Mouse (Mus musculus) intestine, embryonic 14.5 days (tissue): Measurements from ENCODE around the gene Nfib. TPM values are rescaled to one million over a fixed set of nuclear protein-coding genes. Genes with fewer than 3 reads are reported as not detected.

Experiments
- ATAC-seq: fragments of 200-750 bp; cut with Nextera tagmentation; replicated peaks from 2 replicates; pipeline ENCODE4 v1.8.0; 2017; ENCODE audit warnings: low read depth, moderate number of reproducible peaks, moderate TSS enrichment, moderate library complexity; ENCODE audit not compliant: low FRiP score, low TSS enrichment
- DNase-seq: peaks from one replicate; pipeline ENCODE4 v3.0.0-alpha.2; 2018; ENCODE audit warnings: low spot score
- H3K27ac ChIP-seq: fragments of 300-500 bp; sonication (generic); 2 replicates; pipeline ENCODE4 v1.5.1; 2014; ENCODE audit warnings: low read depth, mild to moderate bottlenecking, control low read depth
- H3K27me3 ChIP-seq: fragments of 300-500 bp; sonication (generic); replicated peaks from 2 replicates; pipeline ENCODE4 v1.6.1; 2014; ENCODE audit warnings: low read length, control low read depth; ENCODE audit not compliant: control insufficient read depth, insufficient read depth
- H3K36me3 ChIP-seq: fragments of 300-500 bp; sonication (generic); 2 replicates; pipeline ENCODE4 v1.6.1; 2014; ENCODE audit warnings: low read length, control low read depth; ENCODE audit not compliant: control insufficient read depth, insufficient read depth
- H3K4me1 ChIP-seq: fragments of 300-500 bp; sonication (generic); replicated peaks from 2 replicates; pipeline ENCODE4 v1.6.1; 2014; ENCODE audit warnings: low read length, control low read depth, mixed read lengths; ENCODE audit not compliant: control insufficient read depth, insufficient read depth
- H3K4me2 ChIP-seq: fragments of 300-500 bp; sonication (generic); 2 replicates; pipeline ENCODE4 v1.6.1; 2014; ENCODE audit warnings: low read length
- H3K4me3 ChIP-seq: fragments of 300-500 bp; sonication (generic); 2 replicates; pipeline ENCODE4 v1.5.1; 2014; ENCODE audit warnings: low read depth, low read length, control low read depth, mixed read lengths
- H3K9ac ChIP-seq: fragments of 300-500 bp; sonication (generic); 2 replicates; pipeline ENCODE4 v1.6.1; 2014; ENCODE audit warnings: mild to moderate bottlenecking, low read length
- H3K9me3 ChIP-seq: fragments of 300-500 bp; sonication (generic); 2 replicates; pipeline ENCODE4 v1.6.1; 2016; ENCODE audit warnings: low read length, control low read depth; ENCODE audit not compliant: control insufficient read depth
- WGBS: fragments of 180-500 bp; shearing (Covaris S2); extraction: QIAGEN DNeasy Blood & Tissue Kit; methylation state at CpG from one replicate; pipeline ENCODE4 v1.1.7; 2014; 5-methylcytosine and 5-hydroxymethylcytosine counted together
- polyA plus RNA-seq: library from polyadenylated mRNA; unstranded; fragments of >200 nt; fragmentation: Nextera tagmentation; extraction: Ambion mirVana; gene quantifications from 2 replicates; pipeline ENCODE4 v1.2.1, GENCODE M21; 2014

Gene Nfib
- polyA plus RNA-seq, 1 experiment from 2014 or later, result 61.7 TPM

DNA sequence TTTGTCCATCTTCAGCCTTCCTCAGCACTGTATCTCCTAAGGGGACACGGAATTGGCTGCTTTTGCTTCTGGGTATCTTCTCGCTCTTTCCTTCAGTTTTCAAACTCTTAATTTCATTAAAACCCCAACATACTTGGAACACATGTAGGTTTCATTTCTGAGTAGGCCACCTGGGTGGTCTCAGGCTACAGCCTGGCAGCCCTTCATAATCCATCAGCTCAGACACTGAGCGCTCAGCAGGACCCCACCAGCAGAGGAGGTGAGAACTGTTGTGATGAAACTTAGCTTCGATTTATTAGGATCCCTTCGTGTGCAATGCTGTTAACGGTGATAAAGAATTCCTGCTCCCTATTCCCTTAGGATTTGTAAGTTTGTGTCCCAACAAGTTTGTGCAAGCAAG lies 8.4 kb downstream of the Nfib start:
- Histone ChIP-seq H3K4me2 (no peak overlapping the region), H3K4me3 (no peak overlapping the region), H3K4me1 (peaks cover 11% of the 10 kb centered on the region; the same call in 1 of the 2 replicates), H3K27ac (no peak overlapping the region), H3K36me3 (no peaks in the 10 kb centered on the region), H3K27me3 (no peaks in the 10 kb centered on the region), H3K9me3 (no peaks in the 10 kb centered on the region), H3K9ac (no peak overlapping the region)
- ATAC-seq (no peak), DNase-seq (no peak)
- 54% methylated on average over 6 of the region's 6 CpGs for whole genome bisulfite sequencing

DNA sequence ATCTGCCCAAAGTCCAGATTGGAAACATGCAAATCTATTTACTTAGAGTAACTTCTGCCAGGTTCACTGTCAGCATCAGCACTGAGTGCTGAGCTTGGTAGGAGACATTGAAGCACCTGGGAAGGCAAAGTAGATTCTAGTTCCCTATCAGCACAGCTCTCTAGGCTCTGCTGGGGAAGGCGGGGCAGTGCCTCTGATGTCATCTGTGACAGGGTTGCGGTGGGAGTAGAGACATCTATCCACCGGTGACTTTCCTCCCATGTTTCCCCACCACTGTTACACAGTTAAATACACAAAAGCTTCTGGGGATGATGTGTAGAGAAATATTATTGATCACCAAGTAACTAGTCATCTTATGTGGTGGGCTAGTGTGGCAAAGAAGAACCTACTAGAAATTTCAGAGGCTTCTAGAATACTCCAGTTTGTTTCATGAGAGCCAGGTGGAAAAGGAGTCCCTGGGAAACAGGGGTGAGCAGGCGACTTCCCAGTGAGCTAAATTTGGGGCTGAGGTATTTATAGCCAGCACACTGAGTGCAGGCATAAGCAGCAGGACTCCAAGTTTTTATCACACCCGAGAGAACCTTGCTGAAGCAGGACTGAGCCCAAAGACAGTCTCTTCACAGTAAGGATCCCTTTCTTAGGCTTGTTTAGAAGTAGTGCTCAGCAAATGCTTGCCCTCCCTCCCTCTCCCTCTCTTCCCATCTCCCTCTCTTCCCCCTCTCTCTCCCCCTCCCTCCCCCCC lies 9.6 kb downstream of the Nfib start:
- no peak overlapping the region for H3K4me2 ChIP-seq
- no peak overlapping the region for H3K9ac ChIP-seq
- ATAC-seq, result no peak

DNA sequence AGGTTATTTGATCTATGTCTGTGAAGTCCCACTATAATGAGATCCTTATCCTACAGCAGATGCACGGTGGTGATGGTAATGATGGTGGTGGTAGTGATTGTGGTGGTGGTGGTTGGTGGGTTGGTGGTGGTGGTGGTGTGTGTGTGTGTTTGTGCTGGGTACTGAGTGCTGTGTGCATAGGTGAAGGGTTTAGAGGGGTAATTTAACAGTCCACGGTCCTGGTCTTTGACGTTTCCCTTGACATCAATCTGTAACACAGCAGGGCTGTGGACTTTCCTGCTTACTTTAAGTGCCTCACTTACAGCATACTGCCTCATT lies 13.6 kb downstream of the Nfib start:
- WGBS, result 7% methylated on average over 3 of the region's 3 CpGs
- 0 out of 2 replicates have a peak, but pooled peaks have one; percentile 20 for ATAC-seq

More for the DNA sequence above, 9.6 kb downstream of the Nfib start:
- no peaks in the 10 kb centered on the region for H3K9me3 ChIP-seq
- WGBS, result 66% methylated on average over 5 of the region's 5 CpGs
- DNase-seq, result no peak
- no peak overlapping the region for H3K27ac ChIP-seq
- no peak overlapping the region for H3K4me3 ChIP-seq
- H3K36me3 ChIP-seq, result no peaks in the 10 kb centered on the region
- H3K4me1 ChIP-seq, result peaks cover 17% of the 10 kb centered on the region
- H3K27me3 ChIP-seq, result no peaks in the 10 kb centered on the region

DNA sequence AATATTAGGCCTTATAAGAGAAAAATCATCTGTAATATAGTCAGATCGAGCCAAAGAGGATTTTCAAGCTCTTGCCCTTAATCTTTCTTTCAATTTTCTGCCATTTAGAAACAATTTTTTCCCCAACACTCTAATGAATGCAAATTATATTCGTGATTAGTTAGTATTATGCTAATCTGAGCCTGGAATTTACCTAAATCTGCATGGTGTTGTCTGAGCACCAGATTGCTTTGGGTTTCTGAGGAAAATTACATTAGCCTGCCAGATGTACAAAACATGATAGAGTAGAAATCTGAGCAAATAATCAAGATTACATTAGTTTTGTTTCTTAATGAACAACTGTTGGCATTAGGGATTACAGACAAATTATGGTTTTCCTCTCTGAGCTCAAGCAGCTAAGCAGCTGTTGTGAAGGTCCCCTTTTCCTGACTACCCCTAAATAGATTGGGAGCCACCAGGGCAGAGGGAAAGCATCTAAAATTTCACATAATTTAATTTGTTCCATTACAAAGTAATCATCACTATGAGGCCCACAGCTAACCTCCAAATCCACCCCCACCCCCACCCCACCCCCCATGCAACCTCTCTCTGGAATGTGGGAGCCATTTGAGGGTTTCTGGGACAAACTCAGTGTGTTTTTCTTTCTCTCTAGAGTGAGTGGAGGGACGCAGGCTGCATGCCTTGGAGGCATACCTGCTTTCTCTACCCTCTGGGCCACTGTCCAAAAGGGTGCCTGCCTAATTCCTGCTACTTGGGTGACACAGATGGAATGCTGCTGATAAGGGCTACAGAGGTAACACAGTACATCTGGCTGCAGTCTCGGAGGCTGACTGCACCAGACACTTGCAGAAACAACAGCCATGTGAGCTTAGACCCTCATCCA lies 14.2 kb downstream of the Nfib start:
- H3K9me3 ChIP-seq, result no peaks in the 10 kb centered on the region
- ATAC-seq (peak; percentile 45; the same call in 1 of the 2 replicates), DNase-seq (no peak)
- no peaks in the 10 kb centered on the region for H3K27me3 ChIP-seq
- no peak overlapping the region for H3K27ac ChIP-seq
- H3K4me1 ChIP-seq, result peaks cover 12% of the 10 kb centered on the region
- H3K4me2 ChIP-seq, result no peak overlapping the region
- H3K36me3 ChIP-seq, result no peaks in the 10 kb centered on the region
- 46% methylated on average over 4 of the region's 4 CpGs for WGBS
- H3K4me3 ChIP-seq, result no peak overlapping the region
- H3K9ac ChIP-seq, result no peak overlapping the region

More for the DNA sequence above, 13.6 kb downstream of the Nfib start:
- H3K4me1 ChIP-seq, result peaks cover 12% of the 10 kb centered on the region
- H3K4me3 ChIP-seq, result no peak overlapping the region
- H3K27ac ChIP-seq, result no peak overlapping the region
- H3K9ac ChIP-seq, result no peak overlapping the region
- H3K36me3 ChIP-seq, result no peaks in the 10 kb centered on the region
- no peak overlapping the region for H3K4me2 ChIP-seq
- H3K27me3 ChIP-seq, result no peaks in the 10 kb centered on the region
- no peaks in the 10 kb centered on the region for H3K9me3 ChIP-seq
- DNase-seq, result no peak

DNA sequence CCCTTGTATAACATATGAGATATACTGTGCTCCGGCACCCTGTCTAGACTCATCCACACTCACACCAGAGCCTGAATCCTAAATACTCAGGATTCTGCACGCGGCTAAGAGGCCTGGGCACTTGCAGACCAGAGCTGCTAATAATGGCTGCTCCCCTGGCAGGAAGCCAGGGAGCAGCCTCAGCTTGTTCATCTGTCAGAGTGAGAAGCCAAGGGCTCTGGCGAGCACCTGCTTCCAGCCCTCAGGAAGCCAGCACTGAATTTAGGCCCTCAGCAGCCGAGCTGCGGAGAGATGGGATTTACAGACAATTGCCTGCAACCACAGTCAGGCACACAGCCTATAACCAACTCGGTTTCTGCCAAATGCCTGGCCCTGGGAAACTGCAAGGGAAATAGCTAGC lies 15.3 kb downstream of the Nfib start:
- no peak for DNase-seq

DNA sequence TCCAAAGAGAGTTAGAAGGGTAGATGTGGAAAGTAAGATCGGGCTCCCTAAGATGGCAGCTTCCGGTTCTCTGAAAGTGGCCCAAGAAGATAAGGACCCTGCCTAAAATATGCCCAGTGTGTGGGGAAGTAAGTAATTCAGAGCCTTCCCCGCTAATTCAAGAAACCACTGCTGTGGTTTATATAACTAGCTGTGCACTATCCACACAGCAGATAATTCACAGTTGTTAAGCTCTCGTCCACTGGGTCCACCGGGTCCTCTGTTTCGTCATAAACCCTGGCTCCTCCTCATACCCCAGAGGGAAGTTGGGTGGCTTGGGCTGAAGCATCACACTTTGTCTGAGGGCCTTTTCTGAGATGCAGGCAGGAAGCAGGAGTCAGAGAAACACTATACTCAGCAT lies 19.5 kb downstream of the Nfib start:
- no peaks in the 10 kb centered on the region for H3K27me3 ChIP-seq
- WGBS, result 88% methylated on average over 6 of the region's 6 CpGs
- H3K27ac ChIP-seq, result no peak overlapping the region
- no peaks in the 10 kb centered on the region for H3K4me1 ChIP-seq
- H3K9me3 ChIP-seq, result no peaks in the 10 kb centered on the region
- DNase-seq (no peak), ATAC-seq (no peak)
- H3K36me3 ChIP-seq, result no peaks in the 10 kb centered on the region
- no peak overlapping the region for H3K4me2 ChIP-seq
- H3K4me3 ChIP-seq, result no peak overlapping the region
- H3K9ac ChIP-seq, result no peak overlapping the region

More for the DNA sequence above, 15.3 kb downstream of the Nfib start:
- ATAC-seq, result peak; percentile 76
- Histone ChIP-seq H3K9ac (no peak overlapping the region), H3K27ac (no peak overlapping the region), H3K36me3 (no peaks in the 10 kb centered on the region), H3K4me3 (no peak overlapping the region), H3K4me2 (no peak overlapping the region), H3K9me3 (no peaks in the 10 kb centered on the region), H3K4me1 (peaks cover 12% of the 10 kb centered on the region), H3K27me3 (no peaks in the 10 kb centered on the region)
- 27% methylated on average over 7 of the region's 7 CpGs for WGBS

DNA sequence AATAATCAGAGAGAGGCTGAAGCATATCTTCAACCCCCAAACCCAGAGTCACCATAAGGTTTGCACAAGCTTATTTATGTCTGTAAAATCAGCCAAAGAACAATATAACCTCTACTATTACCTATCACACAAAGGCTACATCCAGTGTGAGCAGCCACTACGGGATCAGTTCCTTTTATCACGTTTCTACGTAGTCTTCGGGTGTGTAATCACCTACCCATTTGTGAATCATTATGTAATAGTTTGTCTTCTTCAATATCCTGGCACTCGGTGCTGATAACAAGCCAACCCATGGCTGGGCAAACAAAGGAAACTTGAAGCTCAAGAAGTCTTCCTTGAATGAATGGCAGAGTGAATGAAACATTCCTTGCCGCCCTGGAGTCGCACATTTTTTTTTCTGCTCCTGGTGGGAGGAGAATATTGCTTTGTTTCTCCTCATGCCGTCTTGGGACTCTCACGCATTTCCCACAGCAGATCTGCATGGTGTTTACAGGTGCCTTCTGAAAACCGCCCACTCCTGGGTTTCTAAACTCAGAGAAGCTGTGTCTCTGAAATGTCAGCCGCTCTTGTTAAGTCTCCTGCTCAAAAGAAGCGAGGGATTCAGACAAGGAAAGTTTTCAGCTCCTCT lies 21.3 kb downstream of the Nfib start:
- 60% methylated on average over 12 of the region's 12 CpGs for WGBS
- no peak for ATAC-seq

DNA sequence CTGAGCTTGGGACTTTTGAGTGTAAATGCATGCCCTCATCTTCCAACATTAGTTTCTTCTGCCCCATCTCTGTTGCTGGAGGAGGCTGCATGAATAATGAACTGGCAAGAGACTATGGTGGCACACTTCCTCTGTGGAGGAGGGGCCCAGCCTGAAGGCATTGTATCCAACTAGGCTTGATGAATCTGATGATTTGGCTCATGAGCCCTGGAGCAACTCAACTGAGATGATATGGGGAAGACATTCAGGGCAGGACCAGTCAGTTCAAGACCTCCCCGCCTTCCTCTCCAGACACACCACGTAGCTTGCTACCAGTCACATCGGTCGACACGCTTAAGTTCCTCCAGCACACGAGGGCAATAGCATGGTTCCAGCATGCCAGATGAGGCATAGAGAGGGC lies 22.0 kb downstream of the Nfib start:
- ATAC-seq (no peak), DNase-seq (no peak)
- H3K4me1 ChIP-seq, result no peaks in the 10 kb centered on the region
- H3K36me3 ChIP-seq, result no peaks in the 10 kb centered on the region
- H3K9me3 ChIP-seq, result no peaks in the 10 kb centered on the region
- no peak overlapping the region for H3K9ac ChIP-seq
- 88% methylated on average over 6 of the region's 6 CpGs for whole genome bisulfite sequencing
- no peaks in the 10 kb centered on the region for H3K27me3 ChIP-seq
- no peak overlapping the region for H3K4me2 ChIP-seq
- no peak overlapping the region for H3K27ac ChIP-seq
- no peak overlapping the region for H3K4me3 ChIP-seq

More for the DNA sequence above, 21.3 kb downstream of the Nfib start:
- no peaks in the 10 kb centered on the region for H3K27me3 ChIP-seq
- H3K4me2 ChIP-seq, result no peak overlapping the region
- no peak overlapping the region for H3K4me3 ChIP-seq
- H3K9me3 ChIP-seq, result no peaks in the 10 kb centered on the region
- H3K4me1 ChIP-seq, result no peaks in the 10 kb centered on the region
- H3K27ac ChIP-seq, result no peak overlapping the region
- no peak for DNase-seq
- H3K36me3 ChIP-seq, result no peaks in the 10 kb centered on the region
- H3K9ac ChIP-seq, result no peak overlapping the region
